ENCODE assay signal across 22 mouse cellular contexts in genomic region chr14:30916516-30916915, GRCm38 (mm10). TPM values are rescaled to one million over a fixed set of nuclear protein-coding genes. Genes with fewer than 3 reads are reported as not detected.
"Had no signal": no experiment of that assay in that cellular context is flagged by ENCODE, and none has a peak within 500 bp of the region (broad histone marks: within the 10 kb centered on the region; RNA-seq: fewer than 3 reads in every experiment).

No protein-coding gene starts in this region.

- H3K9ac ChIP-seq: limb, embryonic 13.5 days; liver, embryonic 14.5 days; midbrain, embryonic 15.5 days; neural tube, embryonic 12.5 days had no signal

- H3K4me3 ChIP-seq: limb, embryonic 13.5 days; megakaryocyte, embryonic 14.5 days; midbrain, embryonic 15.5 days; neural tube, embryonic 12.5 days had no signal

- H3K4me2 ChIP-seq: limb, embryonic 13.5 days; midbrain, embryonic 11.5 days; midbrain, embryonic 15.5 days; neural tube, embryonic 12.5 days had no signal

- H3K27me3 ChIP-seq: limb, embryonic 13.5 days; midbrain, embryonic 15.5 days; neural tube, embryonic 12.5 days had no signal

- DNase-seq: kidney, adult 11 months; kidney, adult 9 months; kidney, postnatal 36 days; layer of hippocampus, adult 9-11 months; layer of hippocampus, postnatal 36 days; left cerebral cortex, postnatal 4 days; lung, adult 2 months; right cerebral cortex, postnatal 14 days; thymus, adult 18-20 months; thymus, postnatal 14 days had no signal

- H3K27ac ChIP-seq: kidney, postnatal 0 days; limb, embryonic 13.5 days; liver, embryonic 14.5 days; midbrain, embryonic 15.5 days; neural tube, embryonic 12.5 days had no signal

- H3K9me3 ChIP-seq: limb, embryonic 13.5 days; megakaryocyte, embryonic 14.5 days; midbrain, embryonic 15.5 days; neural tube, embryonic 12.5 days had no signal

- ATAC-seq: midbrain, embryonic 15.5 days had no signal

- H3K36me3 ChIP-seq: limb, embryonic 13.5 days; midbrain, embryonic 15.5 days; neural tube, embryonic 12.5 days had no signal

- H3K4me1 ChIP-seq: midbrain, embryonic 15.5 days; neural tube, embryonic 12.5 days had no signal

RNA-seq across cellular contexts. Expression of gene Itih3, which starts 7.0 kb away (rescaled TPM):
- total RNA-seq: monocyte, adult 5-6 weeks; neutrophil, adult 5-6 weeks had no signal

RNA-seq across cellular contexts. Expression of gene Itih1, which starts 26.6 kb away (rescaled TPM):
- total RNA-seq: layer of hippocampus, adult 18-20 months; layer of hippocampus, postnatal 36 days; left cerebral cortex, postnatal 10 days; left cerebral cortex, postnatal 4 days; monocyte, adult 5-6 weeks; neutrophil, adult 5-6 weeks had no signal
- polyA plus RNA-seq: limb, embryonic 13.5 days; midbrain, embryonic 11.5 days; midbrain, embryonic 15.5 days; spleen, adult 2 months had no signal

RNA-seq across cellular contexts. Expression of gene Itih4, which starts 30.2 kb away (rescaled TPM):
- total RNA-seq: layer of hippocampus, postnatal 36 days; left cerebral cortex, postnatal 4 days; monocyte, adult 5-6 weeks; neutrophil, adult 5-6 weeks had no signal
- polyA plus RNA-seq: midbrain, embryonic 11.5 days; midbrain, embryonic 15.5 days; neural tube, embryonic 12.5 days had no signal

RNA-seq across cellular contexts. Expression of gene Mustn1, which starts 37.5 kb away (rescaled TPM):
- total RNA-seq: monocyte, adult 5-6 weeks had no signal
